ENCODE assay signal across 15 mouse cellular contexts in genomic region chr1:184905904-184906745, GRCm38 (mm10). TPM values are rescaled to one million over a fixed set of nuclear protein-coding genes. Genes with fewer than 3 reads are reported as not detected.
A peak's percentile ranks its signal among the peaks of the same experiment; 100 is the strongest.
DNase-seq lines count a peak whose midpoint lies in the region; ATAC-seq lines count a peak whose summit lies in the region.
"Had no signal": no experiment of that assay in that cellular context is flagged by ENCODE, and none has a peak within 500 bp of the region (broad histone marks: within the 10 kb centered on the region; RNA-seq: fewer than 3 reads in every experiment).

No protein-coding gene starts in this region.

- no peak overlapping the region for H3K9ac ChIP-seq in neural tube, embryonic 13.5 days
- H3K9ac ChIP-seq in neural tube, embryonic 15.5 days (replicated peaks) = no peak overlapping the region
- no peak overlapping the region for H3K9ac ChIP-seq in forebrain, embryonic 11.5 days (ENCODE audit: low read length)
- no peak overlapping the region for H3K9ac ChIP-seq in hindbrain, embryonic 12.5 days
- H3K9ac ChIP-seq in midbrain, embryonic 16.5 days (ENCODE audit: low read depth, low read length) = no peak overlapping the region
- H3K9ac ChIP-seq: heart, embryonic 15.5 days had no signal

- H3K4me1 ChIP-seq in neural tube, embryonic 13.5 days (replicated peaks) = peaks cover 43% of the 10 kb centered on the region
- peaks cover 13% of the 10 kb centered on the region for H3K4me1 ChIP-seq in neural tube, embryonic 15.5 days
- H3K4me1 ChIP-seq in forebrain, embryonic 11.5 days (replicated peaks; ENCODE audit: control insufficient read depth, insufficient read depth, low read length) = no peaks in the 10 kb centered on the region
- peaks cover 24% of the 10 kb centered on the region for H3K4me1 ChIP-seq in hindbrain, embryonic 12.5 days
- peaks cover 12% of the 10 kb centered on the region for H3K4me1 ChIP-seq in midbrain, embryonic 16.5 days (ENCODE audit: control insufficient read depth, insufficient read depth, low read length)
- H3K4me1 ChIP-seq: heart, embryonic 15.5 days had no signal

- ATAC-seq in neural tube, embryonic 13.5 days (ENCODE audit: low read depth) = peak; percentile 62
- no peak for ATAC-seq in neural tube, embryonic 15.5 days (ENCODE audit: low FRiP score)
- ATAC-seq in forebrain, embryonic 11.5 days (replicated peaks; ENCODE audit: low FRiP score) = peak; percentile 39
- ATAC-seq in hindbrain, embryonic 12.5 days (ENCODE audit: low FRiP score) = peak; percentile 73
- ATAC-seq in midbrain, embryonic 16.5 days = peak; percentile 73

- no peak overlapping the region for H3K4me2 ChIP-seq in neural tube, embryonic 13.5 days
- H3K4me2 ChIP-seq in neural tube, embryonic 15.5 days = no peak overlapping the region
- no peak overlapping the region for H3K4me2 ChIP-seq in forebrain, embryonic 11.5 days (ENCODE audit: low read depth, low read length, severe bottlenecking)
- H3K4me2 ChIP-seq in hindbrain, embryonic 12.5 days (replicated peaks) = no peak overlapping the region
- H3K4me2 ChIP-seq in midbrain, embryonic 16.5 days (ENCODE audit: low read length) = no peak overlapping the region
- H3K4me2 ChIP-seq: heart, embryonic 15.5 days had no signal

- H3K9me3 ChIP-seq in neural tube, embryonic 13.5 days = no peaks in the 10 kb centered on the region
- no peaks in the 10 kb centered on the region for H3K9me3 ChIP-seq in neural tube, embryonic 15.5 days (replicated peaks)
- no peaks in the 10 kb centered on the region for H3K9me3 ChIP-seq in forebrain, embryonic 11.5 days (ENCODE audit: control insufficient read depth, low read length)
- H3K9me3 ChIP-seq in hindbrain, embryonic 12.5 days (replicated peaks) = no peaks in the 10 kb centered on the region
- no peaks in the 10 kb centered on the region for H3K9me3 ChIP-seq in midbrain, embryonic 16.5 days (replicated peaks; ENCODE audit: control insufficient read depth, low read length, poor library complexity, severe bottlenecking)
- H3K9me3 ChIP-seq: heart, embryonic 15.5 days had no signal

- H3K36me3 ChIP-seq in neural tube, embryonic 13.5 days = peaks cover 79% of the 10 kb centered on the region
- peaks cover 70% of the 10 kb centered on the region for H3K36me3 ChIP-seq in neural tube, embryonic 15.5 days
- no peaks in the 10 kb centered on the region for H3K36me3 ChIP-seq in forebrain, embryonic 11.5 days (ENCODE audit: control insufficient read depth, insufficient read depth, low read length)
- peaks cover 56% of the 10 kb centered on the region for H3K36me3 ChIP-seq in hindbrain, embryonic 12.5 days
- peaks cover 37% of the 10 kb centered on the region for H3K36me3 ChIP-seq in midbrain, embryonic 16.5 days (ENCODE audit: control insufficient read depth, insufficient read depth, low read length)

- no peak overlapping the region for H3K4me3 ChIP-seq in neural tube, embryonic 13.5 days
- H3K4me3 ChIP-seq in neural tube, embryonic 15.5 days (replicated peaks) = no peak overlapping the region
- H3K4me3 ChIP-seq in forebrain, embryonic 11.5 days (ENCODE audit: low read depth, low read length) = no peak overlapping the region
- H3K4me3 ChIP-seq in hindbrain, embryonic 12.5 days = no peak overlapping the region
- no peak overlapping the region for H3K4me3 ChIP-seq in midbrain, embryonic 16.5 days (ENCODE audit: low read depth, low read length)
- H3K4me3 ChIP-seq: heart, adult 2 months; heart, embryonic 15.5 days had no signal

- peak overlapping the region; percentile 81 for H3K27ac ChIP-seq in neural tube, embryonic 13.5 days (replicated peaks)
- no peak overlapping the region for H3K27ac ChIP-seq in neural tube, embryonic 15.5 days (replicated peaks)
- no peak overlapping the region for H3K27ac ChIP-seq in forebrain, embryonic 11.5 days (ENCODE audit: low read depth, low read length)
- H3K27ac ChIP-seq in hindbrain, embryonic 12.5 days = peak overlapping the region; percentile 35; the same call in 1 of the 2 replicates
- H3K27ac ChIP-seq in midbrain, embryonic 16.5 days (ENCODE audit: low read length) = peak overlapping the region; percentile 29
- H3K27ac ChIP-seq: heart, adult 2 months; heart, embryonic 15.5 days had no signal

- WGBS in neural tube, embryonic 13.5 days = 64% methylated on average over 12 of the region's 12 CpGs
- WGBS in neural tube, embryonic 15.5 days = 63% methylated on average over 12 of the region's 12 CpGs
- 85% methylated on average over 12 of the region's 12 CpGs for WGBS in forebrain, embryonic 11.5 days
- WGBS in hindbrain, embryonic 12.5 days = 67% methylated on average over 12 of the region's 12 CpGs
- 53% methylated on average over 12 of the region's 12 CpGs for WGBS in midbrain, embryonic 16.5 days

- no peak for DNase-seq in forebrain, embryonic 11.5 days (ENCODE audit: low spot score)
- no peak for DNase-seq in urinary bladder, adult 2 months (ENCODE audit: low spot score)
- DNase-seq in kidney, adult 11 months = no peak
- DNase-seq: adrenal gland, postnatal 25 days; heart, adult 2 months; kidney, adult 2 months; kidney, postnatal 36 days; liver; lung, adult 18-20 months; thymus, postnatal 25 days had no signal

- H3K27me3 ChIP-seq in neural tube, embryonic 13.5 days = no peaks in the 10 kb centered on the region
- H3K27me3 ChIP-seq in neural tube, embryonic 15.5 days (replicated peaks) = no peaks in the 10 kb centered on the region
- H3K27me3 ChIP-seq in forebrain, embryonic 11.5 days (ENCODE audit: control insufficient read depth, insufficient read depth, low read length) = no peaks in the 10 kb centered on the region
- H3K27me3 ChIP-seq in hindbrain, embryonic 12.5 days = no peaks in the 10 kb centered on the region
- no peaks in the 10 kb centered on the region for H3K27me3 ChIP-seq in midbrain, embryonic 16.5 days (ENCODE audit: control insufficient read depth, insufficient read depth, low read depth, low read length)
- H3K27me3 ChIP-seq: heart, embryonic 15.5 days had no signal

RNA-seq across cellular contexts. Expression of gene C130074G19Rik, which starts 23.1 kb away (rescaled TPM):
- 1.2 and 1.6 TPM in 2 replicates for polyA plus RNA-seq in neural tube, embryonic 13.5 days (2015; fragmentation: Nextera tagmentation; extraction: Ambion mirVana)
- 1.0 and 1.3 TPM in 2 replicates for polyA plus RNA-seq in neural tube, embryonic 15.5 days (2015; fragmentation: Nextera tagmentation; extraction: Ambion mirVana)
- polyA plus RNA-seq in forebrain, embryonic 11.5 days (2014; fragmentation: Nextera tagmentation; extraction: Ambion mirVana) = 0.48 and 0.53 TPM in 2 replicates
- 1.0 TPM in 2 replicates for polyA plus RNA-seq in hindbrain, embryonic 12.5 days (2016; fragmentation: Nextera tagmentation; extraction: Ambion mirVana)
- 0.83 and 0.87 TPM in 2 replicates for polyA plus RNA-seq in midbrain, embryonic 16.5 days (2015; fragmentation: Nextera tagmentation; extraction: Ambion mirVana)
- polyA plus RNA-seq in urinary bladder, adult 2 months (2012; rRNA removed) = 12.2 and 22.0 TPM in 2 replicates

RNA-seq across cellular contexts. Expression of gene Marc2, which starts 59.9 kb away (rescaled TPM):
- 116 and 124 TPM in 2 replicates for polyA plus RNA-seq in neural tube, embryonic 13.5 days (2015; fragmentation: Nextera tagmentation; extraction: Ambion mirVana)
- polyA plus RNA-seq in neural tube, embryonic 15.5 days (2015; fragmentation: Nextera tagmentation; extraction: Ambion mirVana) = 113 and 133 TPM in 2 replicates
- 89.7 and 96.4 TPM in 2 replicates for polyA plus RNA-seq in forebrain, embryonic 11.5 days (2014; fragmentation: Nextera tagmentation; extraction: Ambion mirVana)
- polyA plus RNA-seq in hindbrain, embryonic 12.5 days (2016; fragmentation: Nextera tagmentation; extraction: Ambion mirVana) = 105 and 121 TPM in 2 replicates
- 97.6 and 97.7 TPM in 2 replicates for polyA plus RNA-seq in midbrain, embryonic 16.5 days (2015; fragmentation: Nextera tagmentation; extraction: Ambion mirVana)
- polyA plus RNA-seq in urinary bladder, adult 2 months (2012; rRNA removed) = 102 and 119 TPM in 2 replicates

Comparison
In these comparisons a context has a peak if more than half of its experiments do, and no peak if none do; other contexts are left out.
1. H3K27ac ChIP-seq: peak in neural tube, embryonic 13.5 days (single experiment), hindbrain, embryonic 12.5 days (single experiment) and midbrain, embryonic 16.5 days (single experiment); none in neural tube, embryonic 15.5 days (single experiment) and forebrain, embryonic 11.5 days (single experiment).